Mouse (Mus musculus): Measurements from ENCODE around the gene Ankrd33b. TPM values are rescaled to one million over a fixed set of nuclear protein-coding genes. Genes with fewer than 3 reads are reported as not detected.

The Ankrd33b gene
- total and polyA plus RNA-seq, 3 experiments, result 50.0 to 69.6 (median 60.3) TPM

DNA sequence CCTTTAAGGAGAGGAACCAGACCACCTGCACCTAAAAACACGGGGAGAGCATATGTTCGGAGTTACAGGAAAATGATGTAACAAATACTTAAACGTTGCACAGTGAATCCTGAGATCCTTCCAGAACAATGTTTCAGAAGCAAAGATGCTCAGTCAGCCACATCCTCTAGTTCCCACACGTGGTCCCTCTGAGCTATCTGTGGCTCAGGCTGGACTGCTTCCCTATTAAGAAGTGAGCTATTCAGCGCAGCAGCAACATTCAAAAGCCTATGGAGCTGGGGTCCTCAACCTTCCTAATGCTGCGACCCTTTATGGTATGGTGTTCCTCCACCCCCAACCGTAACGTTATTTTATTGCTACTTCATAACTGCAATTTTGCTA, 3.6 kb downstream of the Ankrd33b start:
- Histone ChIP-seq H3K9me3 (replicated peaks; ENCODE audit: low read length) (no peaks in the 10 kb centered on the region), H3K79me2 (replicated peaks; ENCODE audit: control insufficient read depth, extremely low read depth, insufficient read depth, poor library complexity, severe bottlenecking) (peaks cover 83% of the 10 kb centered on the region), H3K4me2 (ENCODE audit: insufficient read depth, low read depth, poor library complexity, severe bottlenecking) (peak overlapping the region; percentile 55), H3K27me3 (replicated peaks) (no peaks in the 10 kb centered on the region), H3K36me3 (replicated peaks in 1 of 2; ENCODE audit: control insufficient read depth in 1 of 2, insufficient read depth in 1 of 2, low read length in 1 of 2) (peaks cover 33 to 66% of the 10 kb centered on the region in 2 experiments), H3K4me1 (ENCODE audit: control insufficient read depth in 1 of 2, insufficient read depth in 2 of 2) (peaks cover 27 to 65% of the 10 kb centered on the region in 2 experiments), H3K9ac (ENCODE audit: insufficient read depth, low read depth) (peak overlapping the region; percentile 88; the same call in 1 of the 2 replicates), H3K27ac (ENCODE audit: insufficient read depth, low read depth) (peak overlapping the region; percentile 12; the same call in 1 of the 2 replicates), H3K4me3 (replicated peaks in 1 of 3; ENCODE audit: low read depth in 2 of 3, low read length in 2 of 3, poor library complexity in 1 of 3) (peak overlapping the region; percentile 46 to 98 (median 85))
- no peak for DNase-seq (ENCODE audit: extremely low read depth)
- dilution Hi-C loops (cut with MboI; ENCODE audit: extremely low pct_ligation_motif_present, extremely low pct_unique_long_range_greater_than_20kb, low sequenced_read_pairs) (no loop called here), in situ Hi-C loops (cut with MboI; ENCODE audit: low pct_ligation_motif_present, low pct_unique_long_range_greater_than_20kb, low sequenced_read_pairs) (no loop called here)
- no peak for TF ChIP-seq NRF1 (IDR thresholded peaks at IDR 0.05; ENCODE audit: low read depth, low read length)
- no peak for TF ChIP-seq BHLHE40 (IDR thresholded peaks at IDR 0.05; ENCODE audit: low read depth, low read length)
- no peak for TF ChIP-seq RAD21 (IDR thresholded peaks at IDR 0.05; ENCODE audit: low read depth, low read length)
- TF ChIP-seq EP300 (IDR thresholded peaks at IDR 0.05; ENCODE audit: low read length), result no peak
- TF ChIP-seq ZNF384 (IDR thresholded peaks at IDR 0.05; ENCODE audit: low read depth, low read length), result no peak
- TF ChIP-seq MXI1 (IDR thresholded peaks at IDR 0.05; ENCODE audit: low read depth, low read length), result peak; percentile 80
- TF ChIP-seq ETS1 (conservative IDR thresholded peaks at IDR 0.05; ENCODE audit: low read depth, low read length), result no peak
- 0 out of 2 replicates have a peak, but pooled peaks have one; percentile 19 for TF ChIP-seq SIN3A (IDR thresholded peaks at IDR 0.05; ENCODE audit: low read length)
- TF ChIP-seq UBTF (IDR thresholded peaks at IDR 0.05; ENCODE audit: low read depth, low read length), result no peak
- TF ChIP-seq NELFE (IDR thresholded peaks at IDR 0.05; ENCODE audit: low read depth, low read length), result no peak
- TF ChIP-seq MAX (IDR thresholded peaks at IDR 0.05; ENCODE audit: low read length), result peak; percentile 29; the same call in 1 of the 2 replicates
- TF ChIP-seq TCF12 (IDR thresholded peaks at IDR 0.05; ENCODE audit: low read depth, low read length), result no peak

DNA sequence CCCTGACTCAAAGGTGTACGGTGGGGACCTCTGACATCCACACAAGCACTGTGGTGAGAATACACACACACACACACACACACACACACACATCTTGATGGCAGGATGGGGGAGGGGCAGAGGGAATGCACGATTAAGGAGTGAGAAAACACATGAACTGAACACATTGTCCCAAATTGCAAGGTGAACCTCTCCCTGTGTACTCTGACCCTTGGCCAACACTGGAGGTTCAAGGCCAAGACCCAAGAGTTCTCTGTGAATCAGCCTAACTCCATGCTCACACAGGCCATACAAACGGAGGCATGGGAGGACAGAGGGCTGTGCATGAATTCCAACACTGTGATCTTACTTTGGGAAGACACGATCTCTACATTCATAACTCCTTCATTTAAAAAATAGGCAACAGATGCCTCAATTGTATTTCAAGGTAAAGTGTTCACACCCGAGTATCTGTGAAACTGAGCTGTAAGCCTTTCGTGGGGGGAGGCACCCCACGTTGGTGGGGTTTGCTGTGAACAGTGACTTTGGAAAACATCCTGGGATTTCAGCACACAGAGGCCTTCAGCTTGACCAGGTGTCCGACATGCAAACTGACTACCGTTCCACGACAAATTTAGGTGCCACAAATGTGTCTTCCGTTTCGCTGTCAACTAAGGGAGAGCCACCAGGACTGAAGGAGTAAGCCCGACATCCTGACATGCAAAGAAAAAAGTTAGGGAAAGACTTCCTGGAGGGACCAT, 4.1 kb downstream of the Ankrd33b start:
- Histone ChIP-seq H3K27me3 (replicated peaks) (no peaks in the 10 kb centered on the region), H3K9ac (ENCODE audit: insufficient read depth, low read depth) (peak overlapping the region; percentile 10), H3K36me3 (replicated peaks in 1 of 2; ENCODE audit: control insufficient read depth in 1 of 2, insufficient read depth in 1 of 2, low read length in 1 of 2) (peaks cover 34 to 69% of the 10 kb centered on the region in 2 experiments), H3K9me3 (replicated peaks; ENCODE audit: low read length) (no peaks in the 10 kb centered on the region), H3K4me3 (replicated peaks in 1 of 3; ENCODE audit: low read depth in 2 of 3, low read length in 2 of 3, poor library complexity in 1 of 3) (peak overlapping the region; percentile 46 to 98 (median 85)), H3K4me1 (ENCODE audit: control insufficient read depth in 1 of 2, insufficient read depth in 2 of 2) (peaks cover 25 to 63% of the 10 kb centered on the region in 2 experiments), H3K79me2 (replicated peaks; ENCODE audit: control insufficient read depth, extremely low read depth, insufficient read depth, poor library complexity, severe bottlenecking) (peaks cover 89% of the 10 kb centered on the region), H3K27ac (ENCODE audit: insufficient read depth, low read depth) (peak overlapping the region; percentile 33; the same call in 1 of the 2 replicates), H3K4me2 (ENCODE audit: insufficient read depth, low read depth, poor library complexity, severe bottlenecking) (peak overlapping the region; percentile 55)
- dilution Hi-C loops (cut with MboI; ENCODE audit: extremely low pct_ligation_motif_present, extremely low pct_unique_long_range_greater_than_20kb, low sequenced_read_pairs), result no loop called here
- TF ChIP-seq PAX5 (IDR thresholded peaks at IDR 0.05; ENCODE audit: low read length), result no peak
- TF ChIP-seq ZNF384 (IDR thresholded peaks at IDR 0.05; ENCODE audit: low read depth, low read length), result no peak
- TF ChIP-seq POLR2AphosphoS2 (IDR thresholded peaks at IDR 0.05; ENCODE audit: low read depth, low read length), result peak; percentile 40; the same call in 1 of the 2 replicates
- peak; percentile 55 for TF ChIP-seq CHD2 (IDR thresholded peaks at IDR 0.05; ENCODE audit: low read length)
- TF ChIP-seq TCF12 (IDR thresholded peaks at IDR 0.05; ENCODE audit: low read depth, low read length), result peak; percentile 8; the same call in 1 of the 2 replicates
- in situ Hi-C loops (cut with MboI; ENCODE audit: low pct_ligation_motif_present, low pct_unique_long_range_greater_than_20kb, low sequenced_read_pairs), result no loop called here
- no peak for DNase-seq (ENCODE audit: extremely low read depth)
